Mouse (Mus musculus): ENCODE measurements around the gene Tpcn1.

DNA sequence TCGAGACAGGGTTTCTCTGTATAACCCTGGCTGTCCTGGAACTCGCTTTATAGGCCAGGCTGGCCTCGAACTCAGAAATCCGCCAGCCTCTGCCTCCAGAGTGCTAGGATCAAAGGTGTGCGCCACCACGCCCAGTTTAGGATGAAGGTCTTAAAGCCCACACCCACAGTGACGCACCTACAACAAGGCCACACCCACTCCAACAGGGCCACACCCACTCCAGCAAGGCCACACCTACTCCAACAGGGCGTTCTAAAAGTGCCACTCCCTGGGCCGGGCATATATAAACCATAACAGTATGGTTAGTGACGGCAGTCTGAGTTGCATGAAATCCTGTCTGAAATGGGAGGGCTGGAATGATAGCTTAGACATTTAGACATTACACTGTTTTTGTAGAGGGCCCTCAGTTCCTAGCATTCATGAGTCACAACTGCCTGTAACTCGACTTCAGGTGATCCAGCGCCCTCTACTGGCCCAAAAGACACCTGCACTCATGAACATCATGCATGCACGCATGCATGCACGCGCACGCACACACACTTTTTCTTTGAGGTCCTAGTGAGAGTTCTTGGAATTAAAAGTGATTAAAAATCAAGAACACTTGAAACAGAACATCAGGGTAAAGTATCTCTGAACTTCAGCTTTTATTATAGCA is 2.0 kb upstream of the Tpcn1 start:
- peak; percentile 80 for TF ChIP-seq CTCF (IDR thresholded peaks at IDR 0.05; ENCODE audit: low read depth)
- no peak for TF ChIP-seq EP300 (IDR thresholded peaks at IDR 0.05; ENCODE audit: low read depth)
